ENCODE assay signal across 29 mouse cellular contexts in the genomic region with DNA sequence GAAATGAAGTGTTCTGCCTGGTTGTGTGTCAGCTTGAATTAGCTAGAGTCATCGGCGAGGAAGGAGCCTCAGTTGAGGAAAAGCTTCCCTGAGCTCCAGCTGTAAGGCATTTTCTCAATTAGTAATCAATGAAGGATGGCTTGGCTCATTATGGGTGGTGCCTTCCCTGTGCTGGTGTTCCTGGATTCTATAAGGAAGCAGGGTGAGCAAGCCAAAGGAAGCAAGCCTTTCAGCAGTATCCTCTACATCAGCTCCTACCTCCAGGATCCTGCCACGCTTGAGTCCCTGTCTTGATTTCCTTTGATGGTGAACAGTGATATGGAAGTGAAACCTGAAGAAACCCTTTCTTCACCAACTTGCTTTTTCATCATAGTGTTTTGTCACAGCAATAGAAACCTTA.
DNase-seq lines count a peak whose midpoint lies in the region; ATAC-seq lines count a peak whose summit lies in the region.
"Had no signal": no experiment of that assay in that cellular context is flagged by ENCODE, and none has a peak within 500 bp of the region (broad histone marks: within the 10 kb centered on the region; RNA-seq: fewer than 3 reads in every experiment).

No protein-coding gene starts in this region.

- 66% methylated on average over 3 of the region's 3 CpGs for WGBS in embryonic facial prominence, embryonic 11.5 days
- 66% methylated on average over 3 of the region's 3 CpGs for WGBS in embryonic facial prominence, embryonic 10.5 days
- 62% methylated on average over 3 of the region's 3 CpGs for WGBS in hindbrain, embryonic 16.5 days
- WGBS in hindbrain, embryonic 11.5 days: 85% methylated on average over 3 of the region's 3 CpGs

- no peaks in the 10 kb centered on the region for H3K36me3 ChIP-seq in embryonic facial prominence, embryonic 11.5 days (replicated peaks; ENCODE audit: control insufficient read depth, insufficient read depth, low read depth, low read length)
- H3K36me3 ChIP-seq in embryonic facial prominence, embryonic 10.5 days (replicated peaks): peaks cover 5% of the 10 kb centered on the region; the same call in 1 of the 2 replicates
- peaks cover 4% of the 10 kb centered on the region; the same call in 1 of the 2 replicates for H3K36me3 ChIP-seq in hindbrain, embryonic 16.5 days (ENCODE audit: control insufficient read depth, insufficient read depth, low read length)
- H3K36me3 ChIP-seq in hindbrain, embryonic 11.5 days (ENCODE audit: control insufficient read depth, insufficient read depth, low read length): no peaks in the 10 kb centered on the region
- H3K36me3 ChIP-seq: limb, embryonic 15.5 days had no signal

- H3K4me2 ChIP-seq in embryonic facial prominence, embryonic 11.5 days (ENCODE audit: low read depth, low read length): no peak overlapping the region
- H3K4me2 ChIP-seq in hindbrain, embryonic 16.5 days (ENCODE audit: low read length): no peak overlapping the region
- H3K4me2 ChIP-seq in hindbrain, embryonic 11.5 days (replicated peaks; ENCODE audit: low read depth, low read length): no peak overlapping the region
- H3K4me2 ChIP-seq: heart, embryonic 13.5 days; limb, embryonic 15.5 days; liver, embryonic 13.5 days; neural tube, embryonic 15.5 days had no signal

- H3K9ac ChIP-seq in embryonic facial prominence, embryonic 11.5 days (replicated peaks; ENCODE audit: low read length): no peak overlapping the region
- no peak overlapping the region for H3K9ac ChIP-seq in hindbrain, embryonic 16.5 days (ENCODE audit: low read depth, low read length)
- no peak overlapping the region for H3K9ac ChIP-seq in hindbrain, embryonic 11.5 days (ENCODE audit: low read depth, low read length)
- H3K9ac ChIP-seq: heart, embryonic 13.5 days; limb, embryonic 15.5 days; liver, embryonic 13.5 days; neural tube, embryonic 15.5 days had no signal

- no peak for ATAC-seq in embryonic facial prominence, embryonic 11.5 days (replicated peaks; ENCODE audit: insufficient number of reproducible peaks, low FRiP score, low TSS enrichment, low read depth)
- ATAC-seq in hindbrain, embryonic 16.5 days: peak; percentile 70
- ATAC-seq in hindbrain, embryonic 11.5 days (ENCODE audit: low FRiP score): no peak
- peak; percentile 37; the same call in 1 of the 2 replicates for ATAC-seq in megakaryocyte progenitor cell, adult 5-6 weeks (replicated peaks; ENCODE audit: poor library complexity)
- ATAC-seq: intestine, embryonic 16.5 days; lung, postnatal 0 days had no signal

- DNase-seq in embryonic facial prominence, embryonic 11.5 days (ENCODE audit: low spot score): peak; percentile 11
- DNase-seq in embryonic facial prominence, embryonic 10.5 days (ENCODE audit: low spot score): no peak
- DNase-seq in hindbrain, embryonic 11.5 days (ENCODE audit: low spot score): no peak
- DNase-seq in brain, adult 2 months (ENCODE audit: low read depth, low spot score): peak; percentile 8
- no peak for DNase-seq in frontal cortex, postnatal 10 days (ENCODE audit: low spot score in 2 of 2)
- DNase-seq: adrenal gland, adult 8-10 months; cerebellum, adult 9-11 months; gastrocnemius, postnatal 14 days; heart, adult 2 months; heart, postnatal 10 days; kidney, postnatal 4 days; liver, embryonic 13.5 days; lung, adult 18-20 months; lung, postnatal 4 days; right cerebral cortex, adult 18-20 months; spleen, adult 18-20 months; thymus, adult 18-20 months; thymus, postnatal 25 days had no signal

- no peaks in the 10 kb centered on the region for H3K4me1 ChIP-seq in embryonic facial prominence, embryonic 11.5 days (ENCODE audit: control insufficient read depth, insufficient read depth, low read length)
- no peaks in the 10 kb centered on the region for H3K4me1 ChIP-seq in embryonic facial prominence, embryonic 10.5 days
- H3K4me1 ChIP-seq in hindbrain, embryonic 16.5 days (ENCODE audit: control insufficient read depth, insufficient read depth, low read depth, low read length): no peaks in the 10 kb centered on the region
- H3K4me1 ChIP-seq in hindbrain, embryonic 11.5 days (replicated peaks; ENCODE audit: control insufficient read depth, insufficient read depth, low read length): no peaks in the 10 kb centered on the region
- H3K4me1 ChIP-seq: heart, embryonic 13.5 days; limb, embryonic 10.5 days; limb, embryonic 15.5 days; liver, embryonic 13.5 days; neural tube, embryonic 15.5 days had no signal

- no peak overlapping the region for H3K27ac ChIP-seq in embryonic facial prominence, embryonic 11.5 days (replicated peaks; ENCODE audit: low read depth, low read length)
- H3K27ac ChIP-seq in embryonic facial prominence, embryonic 10.5 days (replicated peaks): no peak overlapping the region
- H3K27ac ChIP-seq in hindbrain, embryonic 16.5 days (ENCODE audit: low read depth, low read length): no peak overlapping the region
- H3K27ac ChIP-seq in hindbrain, embryonic 11.5 days (ENCODE audit: low read depth, low read length): no peak overlapping the region
- H3K27ac ChIP-seq: heart, adult 2 months; heart, embryonic 13.5 days; kidney, postnatal 0 days; limb, embryonic 10.5 days; limb, embryonic 15.5 days; liver, embryonic 13.5 days; neural tube, embryonic 15.5 days; stomach, postnatal 0 days had no signal

- H3K27me3 ChIP-seq in embryonic facial prominence, embryonic 11.5 days (ENCODE audit: control insufficient read depth, insufficient read depth, low read length): no peaks in the 10 kb centered on the region
- no peaks in the 10 kb centered on the region for H3K27me3 ChIP-seq in embryonic facial prominence, embryonic 10.5 days (replicated peaks; ENCODE audit: low read depth, poor library complexity, severe bottlenecking)
- H3K27me3 ChIP-seq in hindbrain, embryonic 16.5 days (replicated peaks; ENCODE audit: control insufficient read depth, insufficient read depth, low read length): no peaks in the 10 kb centered on the region
- no peaks in the 10 kb centered on the region for H3K27me3 ChIP-seq in hindbrain, embryonic 11.5 days (ENCODE audit: control insufficient read depth, insufficient read depth, low read length)
- H3K27me3 ChIP-seq: heart, embryonic 13.5 days; limb, embryonic 15.5 days; liver, embryonic 13.5 days; neural tube, embryonic 15.5 days had no signal

- no peak overlapping the region for H3K4me3 ChIP-seq in embryonic facial prominence, embryonic 11.5 days (ENCODE audit: low read depth, low read length)
- no peak overlapping the region for H3K4me3 ChIP-seq in embryonic facial prominence, embryonic 10.5 days
- H3K4me3 ChIP-seq in hindbrain, embryonic 16.5 days (ENCODE audit: low read length): no peak overlapping the region
- H3K4me3 ChIP-seq in hindbrain, embryonic 11.5 days (ENCODE audit: low read depth, low read length): no peak overlapping the region
- H3K4me3 ChIP-seq: heart, adult 2 months; heart, embryonic 13.5 days; limb, embryonic 10.5 days; limb, embryonic 15.5 days; liver, embryonic 13.5 days; neural tube, embryonic 15.5 days had no signal

- H3K9me3 ChIP-seq in embryonic facial prominence, embryonic 11.5 days (replicated peaks; ENCODE audit: control insufficient read depth, low read length): no peaks in the 10 kb centered on the region
- H3K9me3 ChIP-seq in embryonic facial prominence, embryonic 10.5 days: no peaks in the 10 kb centered on the region
- no peaks in the 10 kb centered on the region for H3K9me3 ChIP-seq in hindbrain, embryonic 16.5 days (ENCODE audit: control insufficient read depth, low read length)
- H3K9me3 ChIP-seq in hindbrain, embryonic 11.5 days (ENCODE audit: control insufficient read depth, low read length): no peaks in the 10 kb centered on the region
- H3K9me3 ChIP-seq: G1E; heart, embryonic 13.5 days; limb, embryonic 10.5 days; limb, embryonic 15.5 days; liver, embryonic 13.5 days; neural tube, embryonic 15.5 days had no signal

Comparison
In these comparisons a context has a peak if more than half of its experiments do, and no peak if none do; other contexts are left out.
1. ATAC-seq: peak in hindbrain, embryonic 16.5 days (single experiment) and megakaryocyte progenitor cell, adult 5-6 weeks (single experiment); none in embryonic facial prominence, embryonic 11.5 days (single experiment) and hindbrain, embryonic 11.5 days (single experiment).
2. DNase-seq: peak in embryonic facial prominence, embryonic 11.5 days (single experiment) and brain, adult 2 months (single experiment); none in embryonic facial prominence, embryonic 10.5 days (single experiment), hindbrain, embryonic 11.5 days (single experiment) and frontal cortex, postnatal 10 days (0 of 2).